Mouse (Mus musculus) MEL (cell line): ENCODE results near the gene Hmg20b.

Experiments used
- CTCF ChIP-seq, 3 experiments: IDR thresholded peaks in 2 of 3; conservative IDR thresholded peaks in 1 of 3; 2 replicates each; pipeline ENCODE4 v1.5.1; 2011 to 2012; ENCODE audit warnings: low read length in 3 of 3, low read depth in 2 of 3, mild to moderate bottlenecking in 2 of 3, improper control_type of control experiment in 1 of 3, inconsistent platforms in 1 of 3, mixed read lengths in 1 of 3, moderate library complexity in 1 of 3; ENCODE audit not compliant: control insufficient read depth in 1 of 3, insufficient read depth in 1 of 3, poor library complexity in 1 of 3, severe bottlenecking in 1 of 3
- E2F4 ChIP-seq: IDR thresholded peaks from 2 replicates; pipeline ENCODE4 v1.6.1; 2011; ENCODE audit warnings: low read depth, low read length, improper control_type of control experiment, borderline replicate concordance
- POLR2A ChIP-seq, 2 experiments: IDR thresholded peaks; 2 replicates each; pipeline ENCODE4 v1.6.1; 2011 to 2012; ENCODE audit warnings: low read length in 2 of 2, mild to moderate bottlenecking in 2 of 2, control low read depth in 1 of 2, improper control_type of control experiment in 1 of 2, low read depth in 1 of 2, moderate library complexity in 1 of 2; ENCODE audit not compliant: control insufficient read depth in 1 of 2, insufficient read depth in 1 of 2, poor library complexity in 1 of 2
- TCF12 ChIP-seq: IDR thresholded peaks from 2 replicates; pipeline ENCODE4 v1.6.1; 2014; ENCODE audit warnings: low read depth, mild to moderate bottlenecking, inconsistent platforms, low read length, improper control_type of control experiment, moderate library complexity

GRCm38 (mm10) chr10:81344421-81345161 is 5.7 kb downstream of the Hmg20b start:
- no peak for TF ChIP-seq POLR2A (IDR thresholded peaks at IDR 0.05; ENCODE audit: control insufficient read depth in 1 of 2, insufficient read depth in 1 of 2, low read depth in 1 of 2, low read length in 2 of 2, poor library complexity in 1 of 2)
- TF ChIP-seq E2F4, result no peak
- TF ChIP-seq TCF12, result no peak
- peak in 2 of 3 experiments; percentile 33 to 44; a peak in 3 of 6 replicates for TF ChIP-seq CTCF (IDR thresholded peaks at IDR 0.05 in 2 of 3, conservative IDR thresholded peaks at IDR 0.05 in 1 of 3; ENCODE audit: control insufficient read depth in 1 of 3, insufficient read depth in 1 of 3, low read depth in 2 of 3, low read length in 3 of 3, poor library complexity in 1 of 3, severe bottlenecking in 1 of 3)
